Mouse (Mus musculus): Measurements from ENCODE around the gene Pbld2.

- no peak for TF ChIP-seq GABPA (IDR thresholded peaks at IDR 0.05; ENCODE audit: insufficient replicate concordance, low read depth, low read length)
- no peak for TF ChIP-seq JUND (conservative IDR thresholded peaks at IDR 0.05; ENCODE audit: low read depth, low read length)
- TF ChIP-seq ZKSCAN1 (IDR thresholded peaks at IDR 0.05; ENCODE audit: borderline replicate concordance, low read depth, low read length): no peak
- TF ChIP-seq MAX (IDR thresholded peaks at IDR 0.05; ENCODE audit: low read length): no peak
- TF ChIP-seq EP300 (IDR thresholded peaks at IDR 0.05; ENCODE audit: low read length): no peak
- no peak for TF ChIP-seq POLR2AphosphoS2 (IDR thresholded peaks at IDR 0.05; ENCODE audit: low read depth, low read length)
These were observed 2.4 kb upstream of the Pbld2 start for GRCm38 (mm10) chr10:63021702-63022101.

All from CH12.LX (cell line).